Mouse (Mus musculus): ENCODE results near the gene Sox21. TPM values are rescaled to one million over a fixed set of nuclear protein-coding genes. Genes with fewer than 3 reads are reported as not detected.

Gene Sox21
- not detected for polyA plus RNA-seq (2014; fragmentation: Illumina TruSeq; extraction: RNeasy Lipid Tissue Mini Kit (QIAGEN cat#74804); ENCODE audit: low read depth, low replicate concordance)

DNA sequence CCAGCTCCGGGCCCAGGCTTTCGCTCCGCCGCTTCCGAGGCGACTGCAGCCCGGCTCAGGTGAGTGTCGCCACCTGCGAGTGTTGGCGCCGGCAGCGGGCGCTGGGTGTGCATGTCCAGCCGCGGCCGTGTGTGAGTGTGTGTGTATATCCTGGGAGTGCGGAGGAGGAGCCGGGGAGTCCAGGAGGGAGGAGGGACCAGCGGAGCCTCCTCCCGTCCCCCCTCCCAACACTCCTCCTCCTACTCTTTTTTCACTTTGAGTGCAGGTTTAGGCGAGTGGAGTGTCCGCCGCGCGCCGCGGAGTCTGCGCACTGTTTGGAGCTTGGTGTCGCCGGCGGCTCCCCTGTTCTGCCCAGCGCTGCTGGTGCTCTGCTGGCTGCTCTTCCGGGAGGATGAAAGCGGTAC is at the start of gene Sox21:
Gene Sox21, minus strand, starts transcription at position 145 of the 404 bp plus-strand sequence.

DNA sequence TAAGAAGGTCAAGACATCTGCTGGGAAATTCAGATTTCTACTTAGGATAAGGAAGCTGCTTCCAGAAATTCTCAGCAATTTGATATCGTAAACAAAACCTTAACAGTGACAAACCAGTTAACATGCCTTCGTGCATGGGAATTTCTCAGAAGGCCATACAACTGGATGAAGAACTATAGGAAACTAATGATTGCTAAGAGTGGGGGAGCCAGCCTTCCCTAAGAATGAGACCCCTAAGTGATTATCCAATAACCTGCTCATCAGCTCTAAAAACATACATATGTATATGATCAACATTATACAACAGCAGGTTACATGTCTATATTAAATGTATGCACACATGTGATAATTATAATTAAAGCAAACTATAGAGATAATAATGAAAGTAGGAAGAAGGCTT is 29.8 kb upstream of the Sox21 start, which contains the start of gene Gm9376:
Gene Gm9376, plus strand, starts transcription at position 301 of the 400 bp plus-strand sequence.

Other genes starting within 250 kb of the Sox21 start
- gene Dct, start 184.8 kb downstream of the Sox21 start, polyA plus RNA-seq (2014; fragmentation: Illumina TruSeq; extraction: RNeasy Lipid Tissue Mini Kit (QIAGEN cat#74804); ENCODE audit: low read depth, low replicate concordance) = not detected
- 38.2 TPM for gene Tgds, start 104.3 kb downstream of the Sox21 start, polyA plus RNA-seq (2014; fragmentation: Illumina TruSeq; extraction: RNeasy Lipid Tissue Mini Kit (QIAGEN cat#74804); ENCODE audit: low read depth, low replicate concordance)
- 3.7 TPM for gene Gpr180, start 99.9 kb downstream of the Sox21 start, polyA plus RNA-seq (2014; fragmentation: Illumina TruSeq; extraction: RNeasy Lipid Tissue Mini Kit (QIAGEN cat#74804); ENCODE audit: low read depth, low replicate concordance)
- gene Gm9376, start 29.9 kb upstream of the Sox21 start, polyA plus RNA-seq (2014; fragmentation: Illumina TruSeq; extraction: RNeasy Lipid Tissue Mini Kit (QIAGEN cat#74804); ENCODE audit: low read depth, low replicate concordance) = not detected

All from kidney, adult 10 weeks (tissue).